Mouse (Mus musculus) lung, postnatal 25 days (tissue): ENCODE measurements around the gene Fmnl3.

ENCODE experiments used
- DNase-seq: peaks from one replicate; pipeline ENCODE4 v3.0.0; 2022; ENCODE audit warnings: low spot score

Gene Fmnl3

DNA sequence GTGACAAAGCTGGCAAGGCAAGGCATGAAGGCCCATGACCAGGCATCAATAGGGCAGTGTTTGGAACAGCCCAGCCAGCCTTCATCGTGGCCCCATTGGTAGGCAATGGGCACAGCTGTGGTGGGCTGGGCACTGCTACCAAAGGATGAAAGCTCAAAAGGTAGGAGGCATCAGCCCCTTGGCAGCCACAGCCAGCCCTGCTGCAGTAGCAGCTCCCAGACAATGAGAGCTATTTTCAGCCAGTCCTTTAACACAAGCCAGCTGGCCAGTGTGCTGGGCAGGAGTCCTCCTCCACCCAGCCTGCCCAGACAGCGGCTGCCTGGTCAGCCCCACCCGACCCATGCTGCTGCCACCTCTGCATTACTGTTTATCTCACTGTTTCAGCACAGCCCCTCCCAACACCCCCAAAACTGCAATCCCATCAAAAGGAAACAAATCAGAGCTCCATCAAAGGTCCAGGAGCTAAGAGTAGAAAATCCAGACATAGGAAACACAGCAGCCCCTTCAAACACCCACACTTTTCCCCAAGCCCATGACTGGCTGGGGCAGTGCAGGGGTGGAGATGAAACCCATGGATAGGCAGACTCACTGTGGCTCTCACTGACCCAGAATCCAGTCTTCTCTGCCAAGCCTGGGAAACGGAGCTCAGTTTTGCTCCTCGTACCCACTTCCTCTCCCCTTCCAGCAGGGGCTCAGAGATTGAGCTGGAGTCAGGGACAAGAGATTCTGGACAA is 26.7 kb downstream of the Fmnl3 start:
- peak; percentile 62 for DNase-seq

DNA sequence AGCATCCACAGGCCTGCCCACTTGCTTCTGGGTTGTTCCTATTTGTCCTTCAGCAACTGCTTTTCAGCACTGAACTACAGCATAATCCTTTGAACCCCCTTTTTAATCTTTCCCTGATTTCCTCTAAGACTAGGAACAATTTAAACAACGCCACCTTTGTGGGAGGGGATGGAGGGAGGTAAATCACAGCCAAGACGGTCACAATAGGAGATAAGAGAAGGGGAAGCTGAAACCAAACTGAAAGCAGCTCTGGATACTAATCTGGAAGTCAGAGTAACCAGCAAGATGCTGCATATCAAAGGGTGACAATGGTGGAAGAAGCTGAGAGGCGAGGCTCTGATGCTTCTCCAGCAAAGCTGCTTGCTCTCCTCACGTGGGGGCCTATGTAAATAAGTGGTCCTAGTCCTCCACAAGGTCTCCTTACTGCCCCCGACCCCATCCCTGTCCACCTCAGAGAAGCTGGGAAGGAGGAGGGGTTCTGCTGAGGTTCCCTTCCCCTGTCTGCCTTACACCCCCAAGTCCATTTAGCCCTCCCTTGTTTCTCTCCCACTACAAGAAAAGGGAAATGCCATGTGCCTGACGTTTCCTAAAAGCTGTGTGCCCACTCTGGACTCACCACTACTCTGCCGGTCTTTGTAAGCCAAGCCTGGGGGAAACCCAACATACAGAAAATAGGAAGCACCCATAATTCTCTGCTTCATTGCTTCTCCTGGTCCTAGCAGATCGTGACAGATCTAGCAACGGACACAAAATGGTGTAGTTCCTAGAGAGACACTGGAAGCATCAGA is 27.9 kb downstream of the Fmnl3 start:
- no peak for DNase-seq

DNA sequence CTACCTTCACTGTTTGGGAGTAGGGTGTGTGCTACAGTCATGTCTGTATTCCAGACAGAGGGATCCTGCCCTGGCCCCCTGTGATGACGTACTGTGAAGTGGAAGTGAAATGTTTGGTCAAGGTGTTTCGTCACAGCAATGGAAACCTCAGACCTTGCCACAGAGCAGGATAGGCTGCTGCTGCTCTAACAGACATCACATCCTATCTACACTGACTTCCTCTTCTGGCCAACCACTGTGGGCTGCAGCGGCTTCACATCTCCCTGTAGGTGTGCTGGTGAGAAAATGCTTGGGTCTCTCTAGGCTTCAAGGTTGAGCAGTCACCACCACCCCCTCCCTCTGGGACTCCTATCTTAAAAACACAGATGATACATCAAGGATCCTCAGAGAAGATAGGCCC is 29.2 kb downstream of the Fmnl3 start:
- DNase-seq: peak; percentile 58

- no peak for DNase-seq
Observed at GRCm38 (mm10) chr15:99339669-99340068, 30.6 kb downstream of the Fmnl3 start.

DNA sequence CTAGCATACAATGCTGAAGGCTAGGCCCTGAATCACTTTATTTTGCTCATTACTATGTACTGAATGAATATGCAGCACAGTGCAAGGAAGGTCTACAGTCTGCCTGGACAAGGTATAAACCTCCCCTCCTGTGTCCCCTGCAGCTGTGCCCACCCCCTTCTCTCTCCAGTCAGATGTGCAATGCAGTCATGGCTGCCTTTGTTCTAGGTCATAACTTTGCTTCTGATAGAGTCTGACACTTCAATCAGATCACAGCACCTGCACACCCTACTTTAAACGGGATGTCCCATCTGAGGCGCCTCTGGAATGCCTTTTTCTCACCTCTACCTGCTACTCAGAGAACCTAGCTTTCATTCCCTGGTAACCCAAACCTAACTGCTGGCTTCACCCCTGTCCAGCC is 31.4 kb downstream of the Fmnl3 start:
- no peak for DNase-seq

DNA sequence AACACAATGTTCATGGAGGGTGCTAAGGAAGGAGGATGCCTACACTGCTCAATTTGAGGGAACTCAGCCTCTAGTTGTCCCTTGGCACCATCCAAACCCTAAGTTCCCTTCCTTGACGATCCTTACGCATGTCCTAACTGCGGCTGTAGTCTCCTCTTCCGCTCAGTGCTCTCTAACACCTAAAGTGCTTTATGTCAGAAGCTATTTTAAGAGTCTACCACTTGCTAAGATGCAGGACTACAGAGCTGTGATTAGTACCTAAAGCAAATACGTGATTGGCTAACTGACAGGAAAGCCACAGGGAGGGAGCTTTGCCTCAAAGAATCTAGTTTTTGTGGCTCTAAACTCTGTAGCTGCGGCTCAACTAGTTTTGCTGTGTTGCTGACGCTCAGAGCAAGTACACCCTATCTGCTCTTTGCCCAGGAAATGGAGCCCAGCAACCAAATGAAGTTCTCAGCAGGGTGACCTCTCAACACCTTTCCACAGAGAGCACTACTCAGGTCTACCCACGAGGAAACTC is 34.4 kb downstream of the Fmnl3 start:
- no peak for DNase-seq

DNA sequence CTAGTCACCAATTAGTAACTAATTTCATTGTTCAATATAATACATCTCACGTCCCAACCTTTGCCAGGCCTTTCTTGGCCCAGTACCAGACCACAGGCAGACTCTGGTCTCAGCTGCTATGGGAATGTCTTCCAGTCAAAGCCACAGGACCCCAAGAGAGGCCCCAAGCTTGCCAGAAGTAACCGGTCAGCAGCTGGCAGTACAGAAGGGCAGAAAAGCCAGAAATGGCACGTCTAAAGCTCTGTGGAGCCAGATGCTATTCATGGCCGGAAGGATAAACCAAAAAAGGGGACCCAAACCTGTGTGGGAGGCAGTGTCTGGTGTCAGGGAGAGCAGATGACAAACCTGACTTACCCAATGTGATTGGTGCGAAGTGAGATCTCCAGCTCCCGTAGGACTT is 35.8 kb downstream of the Fmnl3 start:
- DNase-seq: no peak

DNA sequence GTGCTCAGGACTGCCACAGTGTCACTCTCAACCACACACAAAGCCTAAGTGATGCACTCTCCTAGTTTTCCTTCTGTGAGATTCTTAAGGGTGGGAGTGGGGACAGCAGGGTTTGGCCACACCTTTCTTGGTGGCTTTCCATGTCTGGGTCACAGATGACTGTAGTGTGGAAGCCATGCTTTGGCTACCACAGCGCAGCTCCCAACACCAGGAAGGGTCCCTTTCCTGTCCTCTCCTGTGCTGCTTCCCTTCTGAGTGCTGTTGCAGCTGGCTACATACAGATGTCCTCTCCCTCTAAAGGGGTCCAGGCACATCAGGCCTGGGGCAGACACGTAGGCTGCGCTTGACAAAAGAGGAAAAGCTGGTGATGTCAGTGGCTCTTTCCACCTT is 36.6 kb downstream of the Fmnl3 start:
- no peak for DNase-seq

DNA sequence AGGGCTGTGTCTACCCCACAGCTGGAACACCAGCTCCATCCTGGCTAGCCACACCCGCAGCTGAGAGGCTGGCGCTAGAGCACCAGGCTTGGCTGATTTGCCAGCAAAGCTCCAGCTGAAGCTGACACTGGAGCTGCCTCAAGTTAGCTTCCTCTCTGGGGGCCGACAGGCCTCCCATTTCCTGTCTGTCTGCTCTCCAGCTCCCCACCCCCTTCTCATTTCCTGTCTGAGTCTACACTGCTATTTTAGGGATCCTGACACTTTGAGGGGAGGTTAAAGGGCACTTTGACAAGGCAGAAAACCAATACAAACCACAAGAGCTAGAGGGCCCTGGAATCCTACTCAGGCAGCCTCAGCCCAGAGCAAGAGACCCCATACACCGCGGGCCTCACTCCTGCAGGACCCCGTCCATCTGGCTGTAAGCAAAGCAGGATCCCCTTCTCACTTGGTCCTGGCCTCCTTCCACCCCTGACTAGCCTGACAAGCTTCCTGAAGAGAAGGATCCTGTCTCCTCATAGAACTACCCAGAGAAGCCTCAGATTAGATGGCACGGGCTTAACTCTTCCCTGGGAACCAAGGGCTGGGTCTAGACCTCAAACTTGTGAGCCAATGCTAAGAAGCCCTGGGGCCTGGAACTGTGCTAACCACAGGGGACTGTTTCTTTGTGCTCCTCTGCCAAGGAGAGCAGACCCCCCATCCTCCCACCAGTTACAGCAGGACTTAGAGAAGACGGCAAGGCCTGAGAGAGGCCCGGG is 37.2 kb downstream of the Fmnl3 start:
- peak; percentile 93 for DNase-seq

DNA sequence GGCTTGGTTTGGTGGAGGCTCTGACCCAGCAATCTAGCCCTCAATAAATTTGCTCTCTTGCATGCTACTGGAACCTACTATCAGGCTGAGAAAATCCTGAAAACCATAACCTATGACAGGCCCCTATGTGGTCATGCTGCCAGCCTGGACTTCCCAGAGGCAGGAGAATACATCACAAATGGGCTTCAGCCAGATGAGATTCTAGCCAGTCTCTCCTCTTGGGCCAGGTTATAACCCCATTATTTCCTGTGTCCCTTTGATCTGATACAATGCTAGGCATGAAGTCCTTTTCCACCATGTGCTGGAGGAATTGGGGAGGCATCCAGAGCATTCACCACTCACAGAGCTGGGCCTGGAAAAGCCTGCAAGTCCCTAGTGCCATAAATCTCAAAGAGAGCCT is 38.2 kb downstream of the Fmnl3 start:
- DNase-seq: no peak

DNA sequence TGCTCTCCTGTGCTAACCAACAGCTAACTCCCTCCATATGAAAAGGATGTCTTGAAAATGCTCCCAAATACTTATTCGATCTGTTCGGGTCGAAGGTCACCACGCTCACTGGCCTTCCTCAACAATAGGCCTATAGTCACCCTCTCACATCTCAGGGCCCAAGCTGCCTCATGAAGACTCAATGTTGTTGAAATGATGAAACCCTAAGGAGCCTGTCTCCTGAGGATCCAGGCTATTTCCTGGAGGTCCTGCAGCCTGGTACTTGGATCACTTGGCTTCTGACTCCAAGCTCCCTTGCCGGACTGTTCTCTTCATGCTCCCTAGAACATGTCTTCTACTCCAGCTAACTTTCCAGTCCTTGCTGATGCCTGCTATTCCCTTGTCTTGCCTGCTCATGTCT is 38.9 kb downstream of the Fmnl3 start:
- DNase-seq: no peak

DNA sequence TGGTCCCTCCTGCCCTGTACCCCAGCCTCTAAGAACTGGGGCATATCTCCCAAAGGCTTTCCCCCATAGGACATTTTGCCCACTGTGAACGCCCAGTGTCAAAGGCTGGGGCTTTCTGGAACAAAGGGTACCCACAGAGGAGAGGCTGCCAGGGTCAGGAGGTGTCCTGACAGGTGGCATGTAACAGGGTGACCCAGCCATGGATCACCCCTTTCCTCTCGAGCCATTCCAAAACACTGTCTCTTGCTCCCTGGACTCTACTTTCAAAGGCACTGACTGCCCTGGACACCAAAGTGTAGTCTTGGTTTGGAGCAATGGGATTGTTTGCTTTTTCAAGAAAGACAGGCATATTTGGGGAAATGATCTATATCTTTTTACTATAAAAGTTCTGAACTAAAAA is 40.0 kb downstream of the Fmnl3 start:
- DNase-seq: no peak

DNA sequence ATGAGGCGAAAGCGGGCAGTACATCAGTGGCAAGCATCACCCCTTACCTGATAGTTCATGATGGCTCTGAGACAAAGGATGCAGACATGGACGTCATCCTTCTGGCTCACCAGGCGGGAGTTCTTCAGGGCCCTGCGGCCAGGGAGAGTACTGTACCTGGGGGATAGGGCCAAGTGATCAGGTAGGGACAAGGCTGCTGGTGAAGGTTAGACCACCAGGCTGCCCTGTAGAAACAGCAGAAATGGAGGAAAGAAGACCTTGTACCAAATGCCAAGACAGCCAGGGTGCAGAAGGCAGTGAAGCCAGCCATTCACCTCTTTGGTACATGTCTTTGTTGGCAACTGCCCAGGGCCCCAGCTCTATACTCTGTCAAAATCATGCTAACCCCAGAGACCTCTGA is 42.3 kb downstream of the Fmnl3 start:
- no peak for DNase-seq

GRCm38 (mm10) chr15:99326959-99327358 is 43.3 kb downstream of the Fmnl3 start:
- DNase-seq: no peak

DNA sequence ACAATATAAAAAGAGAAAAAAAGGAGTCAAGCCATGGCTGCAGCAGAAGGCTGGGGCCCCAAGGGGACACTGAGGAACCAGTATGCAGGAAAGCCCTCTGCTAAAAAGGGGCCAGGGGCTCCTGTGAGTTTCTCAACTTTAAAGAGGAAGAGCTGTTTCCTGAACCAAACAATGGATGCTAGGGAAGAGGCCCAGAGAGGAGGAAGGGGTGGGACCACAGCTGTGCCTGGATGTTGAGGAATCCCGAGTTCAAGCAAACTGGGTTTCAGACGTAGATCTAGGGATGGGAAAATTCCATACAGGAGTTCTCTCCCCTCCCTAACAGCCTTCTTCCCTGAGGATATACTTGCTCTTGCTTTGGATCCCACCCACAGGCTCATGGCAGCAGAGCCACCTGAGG is 43.9 kb downstream of the Fmnl3 start:
- DNase-seq: no peak

- no peak for DNase-seq
Observed at GRCm38 (mm10) chr15:99325598-99325997, 44.7 kb downstream of the Fmnl3 start.

DNA sequence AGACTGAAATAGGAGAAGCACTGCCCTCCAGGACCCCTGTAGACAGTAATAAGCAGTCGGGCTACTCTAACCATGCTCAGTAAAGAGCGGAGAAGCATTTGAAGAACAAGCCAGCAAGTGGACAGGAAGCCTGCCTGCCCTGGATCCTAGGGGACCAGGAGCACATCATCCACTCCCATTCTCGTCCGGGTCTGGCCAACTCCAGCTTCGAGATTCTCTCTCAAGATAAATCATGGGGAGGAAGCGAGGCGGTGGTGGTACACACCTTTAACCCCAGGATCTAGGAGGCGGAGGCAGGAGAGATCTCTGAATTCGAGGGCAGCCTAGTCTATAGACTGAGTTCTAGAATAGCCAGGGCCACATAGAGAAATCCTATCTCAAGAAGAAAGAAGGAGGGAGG is 46.1 kb downstream of the Fmnl3 start:
- no peak for DNase-seq

GRCm38 (mm10) chr15:99320978-99321377 is 49.3 kb downstream of the Fmnl3 start:
- DNase-seq: no peak

GRCm38 (mm10) chr15:99320168-99320674 is 50.1 kb downstream of the Fmnl3 start:
- DNase-seq: no peak

DNA sequence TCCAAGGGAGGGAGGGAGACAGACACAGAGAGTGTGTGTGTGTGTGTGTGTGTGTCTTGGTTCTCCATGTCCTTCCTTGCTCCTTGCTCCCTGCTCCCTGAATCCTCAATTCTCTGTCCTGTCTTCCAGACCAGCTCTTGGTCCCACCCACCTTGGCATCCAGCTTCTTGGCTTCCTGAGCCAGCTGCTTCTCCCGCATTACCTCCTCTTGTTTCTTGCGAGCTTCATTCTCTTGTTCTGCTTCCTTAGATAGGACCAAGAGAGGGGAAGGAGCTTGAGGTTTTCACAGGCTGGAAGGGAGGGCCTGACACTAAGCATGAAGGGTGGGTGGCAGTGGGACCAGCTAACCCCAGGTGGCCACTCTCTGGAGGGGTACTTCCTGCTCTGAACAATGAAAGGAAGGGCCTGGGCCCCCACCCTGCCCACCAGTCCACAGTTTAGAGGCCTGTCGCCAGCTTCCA is 50.8 kb downstream of the Fmnl3 start:
- DNase-seq: peak; percentile 48

DNA sequence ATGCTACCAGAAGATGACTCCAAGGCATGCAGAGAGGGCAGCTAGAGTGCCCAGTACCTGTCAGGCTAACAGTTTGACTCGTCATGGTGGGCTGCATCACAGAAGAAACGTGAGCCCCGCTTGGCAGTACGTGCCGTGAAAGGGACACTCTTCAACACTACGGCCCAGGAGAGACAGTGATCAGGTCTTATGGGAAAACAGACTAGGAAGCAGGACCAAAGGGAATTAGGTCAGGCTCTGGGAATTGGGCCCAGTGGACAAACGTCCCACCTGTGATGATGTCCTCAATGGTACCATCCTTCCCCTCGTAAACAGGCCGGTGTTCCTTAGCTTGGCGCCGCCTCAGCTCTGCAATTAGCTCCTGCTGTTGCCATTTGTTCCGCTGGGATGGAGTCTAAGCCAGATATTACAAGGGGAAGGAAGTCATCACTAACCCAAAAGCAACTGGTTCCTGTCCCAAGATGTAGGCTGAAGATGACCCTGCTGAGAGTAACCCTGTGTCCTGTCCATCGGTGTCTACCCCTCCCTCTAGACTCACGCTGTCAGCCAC is 51.3 kb downstream of the Fmnl3 start:
- DNase-seq: no peak

- DNase-seq: no peak
Observed at GRCm38 (mm10) chr15:99318071-99318470, 52.2 kb downstream of the Fmnl3 start.
